Mouse (Mus musculus): ENCODE measurements around the gene Trp63.

Gene Trp63

GRCm38 (mm10) chr16:25779964-25780363, 96.4 kb downstream of the Trp63 start:
- no peak for DNase-seq (ENCODE audit: low spot score)

DNA sequence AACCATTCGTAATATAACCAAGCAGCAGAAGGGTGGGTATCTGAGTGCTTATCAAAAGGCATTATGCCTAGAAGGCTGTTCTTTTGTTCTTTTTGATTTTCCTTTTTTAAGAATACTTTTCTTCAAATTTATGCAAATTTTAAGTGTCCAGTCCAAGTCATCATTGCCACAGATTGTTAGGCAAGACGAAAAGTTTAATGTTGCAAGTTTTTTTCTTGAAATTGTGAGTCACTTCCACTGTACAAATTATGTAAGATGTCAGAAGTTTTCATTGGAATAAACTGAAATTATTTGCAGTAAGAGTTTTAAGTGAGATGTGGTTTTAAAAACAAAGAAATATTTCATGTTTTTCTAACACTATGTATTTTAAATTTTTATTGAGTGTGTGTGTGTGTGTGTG, 100.7 kb downstream of the Trp63 start:
- DNase-seq (ENCODE audit: low spot score) = no peak

DNA sequence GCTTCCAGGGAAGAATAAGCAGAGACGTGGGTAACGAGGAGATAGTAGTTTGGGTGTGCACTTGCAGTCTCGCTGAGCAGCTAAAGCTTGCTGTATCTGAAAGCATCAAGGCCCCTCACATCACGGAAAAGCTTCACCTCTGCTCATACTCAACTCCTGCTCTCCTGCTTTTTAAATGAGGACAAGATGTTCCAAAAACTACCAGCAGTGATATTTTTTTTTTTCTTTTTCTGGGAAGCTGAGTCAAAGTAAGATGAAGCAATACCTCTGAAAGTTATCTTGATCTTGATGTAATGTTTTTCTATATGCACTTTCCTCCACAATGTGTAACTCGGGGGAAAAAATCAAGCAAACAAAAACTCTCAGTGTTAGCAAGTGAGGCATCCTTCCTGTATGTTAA, 102.9 kb downstream of the Trp63 start:
- no peak for DNase-seq (ENCODE audit: low spot score)

DNA sequence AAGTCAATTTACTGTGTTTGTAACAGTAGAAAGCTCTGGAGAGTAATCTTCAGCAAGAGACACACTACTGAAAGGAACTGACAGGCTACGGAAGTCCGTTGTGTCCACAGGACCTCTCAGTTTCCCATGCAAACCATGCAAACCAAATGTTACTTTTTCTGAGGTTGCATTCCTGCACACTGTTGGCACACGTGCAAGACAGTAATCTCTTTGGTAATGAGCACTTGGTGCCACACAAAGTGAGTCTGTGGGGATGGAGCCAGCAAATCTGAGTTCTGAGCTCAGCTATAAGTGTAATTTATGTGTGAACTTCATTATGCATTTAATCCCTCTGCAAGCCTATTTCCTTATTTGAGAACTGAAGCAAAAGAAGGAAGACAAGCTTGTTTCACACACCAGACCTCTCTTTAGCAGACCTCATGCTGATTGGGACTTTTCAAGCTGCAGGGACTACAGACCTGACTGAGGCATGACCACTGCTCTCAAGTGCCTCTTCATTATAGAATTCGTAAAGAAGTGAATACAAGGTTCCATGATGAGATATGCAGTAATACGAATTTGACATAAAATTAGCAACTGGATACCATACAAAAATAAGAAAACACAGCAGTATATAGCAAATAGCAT, 109.2 kb downstream of the Trp63 start:
- DNase-seq (ENCODE audit: low spot score) = no peak

DNA sequence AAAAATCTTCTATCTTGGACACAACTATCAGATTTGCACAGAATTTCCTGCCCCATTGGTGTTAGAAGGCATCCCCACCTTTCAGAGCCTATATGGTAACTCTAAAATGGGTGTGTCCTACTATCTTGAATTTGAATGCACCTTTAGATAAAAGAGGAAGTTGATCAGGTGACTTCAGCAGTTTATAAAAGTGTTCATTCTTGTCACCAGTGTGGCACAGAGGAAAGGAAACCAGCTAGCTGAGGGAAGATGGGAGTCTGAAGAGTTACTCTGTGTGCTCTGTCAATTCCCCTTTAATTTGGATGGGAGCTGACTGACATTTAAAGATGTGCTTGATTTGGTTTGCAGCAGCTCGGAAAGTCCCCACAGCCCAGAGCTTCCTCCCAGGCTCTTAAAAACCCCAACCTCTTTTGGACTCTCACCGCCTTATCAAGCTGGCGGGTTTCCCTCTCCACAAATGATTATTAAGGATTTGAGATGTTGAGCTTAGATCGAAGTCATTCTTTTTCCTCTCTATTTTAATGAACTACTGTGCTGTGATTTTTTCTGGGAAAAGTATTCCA, 114.2 kb downstream of the Trp63 start:
- no peak for DNase-seq (ENCODE audit: low spot score)

DNA sequence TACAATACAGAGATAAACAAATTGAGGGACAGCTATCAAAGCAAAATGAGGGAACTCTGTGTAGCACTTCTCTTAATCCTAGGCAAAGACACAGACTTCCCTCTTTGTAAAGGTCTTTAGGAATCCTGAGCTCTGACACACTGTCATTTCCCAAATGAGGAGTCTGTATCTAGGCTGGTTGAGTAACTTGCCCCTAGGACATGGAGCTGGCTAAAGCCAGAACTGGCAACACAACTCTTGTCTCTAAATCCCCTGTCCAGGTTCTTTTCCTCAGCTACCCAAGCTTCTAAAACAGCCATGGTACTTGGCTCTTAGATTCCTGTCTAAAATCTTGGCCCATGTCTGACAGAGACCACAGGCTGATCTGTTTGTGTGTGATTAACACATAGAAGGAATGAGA, 116.1 kb downstream of the Trp63 start:
- no peak for DNase-seq (ENCODE audit: low spot score)

DNA sequence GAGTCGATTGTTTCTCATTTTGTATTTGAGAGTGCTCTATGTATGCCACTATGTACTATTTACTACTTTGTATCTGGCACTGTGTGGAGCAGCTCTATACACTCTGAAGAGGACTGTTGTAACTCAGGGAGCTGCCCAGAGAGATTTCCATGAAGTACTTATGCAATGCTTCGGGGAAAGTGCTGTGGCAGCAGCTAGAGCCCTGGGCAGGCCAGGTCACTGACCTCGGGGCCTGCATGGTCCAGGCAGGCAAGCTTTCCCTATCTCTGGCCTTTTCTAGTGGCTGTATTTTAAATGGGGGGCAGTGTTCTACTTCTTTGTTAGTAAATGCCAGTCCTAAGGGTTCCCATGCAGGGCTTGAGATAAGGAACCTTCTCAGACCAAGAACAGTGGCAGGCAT, 121.4 kb downstream of the Trp63 start:
- no peak for DNase-seq (ENCODE audit: low spot score)

DNA sequence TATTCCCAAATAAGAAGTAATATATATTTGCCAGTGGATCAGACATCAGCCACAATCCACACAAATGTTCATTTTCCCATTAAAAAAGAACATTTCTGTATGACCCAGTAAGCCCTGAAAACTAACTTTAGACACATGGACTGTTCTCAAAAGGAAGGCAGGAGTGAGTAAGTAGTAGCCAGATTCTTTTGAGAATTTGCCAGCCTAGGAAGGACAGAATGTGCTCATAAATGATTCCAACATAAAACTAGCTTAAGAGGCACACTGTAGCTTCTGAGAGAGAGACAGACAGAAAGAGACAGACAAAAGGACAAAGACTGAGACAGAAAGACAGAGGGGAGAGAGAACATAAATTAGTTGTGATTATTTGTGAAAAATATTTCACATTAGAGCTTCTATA, 123.6 kb downstream of the Trp63 start:
- DNase-seq (ENCODE audit: low spot score) = no peak

GRCm38 (mm10) chr16:25817753-25818624, 134.4 kb downstream of the Trp63 start:
- no peak for DNase-seq (ENCODE audit: low spot score)

DNA sequence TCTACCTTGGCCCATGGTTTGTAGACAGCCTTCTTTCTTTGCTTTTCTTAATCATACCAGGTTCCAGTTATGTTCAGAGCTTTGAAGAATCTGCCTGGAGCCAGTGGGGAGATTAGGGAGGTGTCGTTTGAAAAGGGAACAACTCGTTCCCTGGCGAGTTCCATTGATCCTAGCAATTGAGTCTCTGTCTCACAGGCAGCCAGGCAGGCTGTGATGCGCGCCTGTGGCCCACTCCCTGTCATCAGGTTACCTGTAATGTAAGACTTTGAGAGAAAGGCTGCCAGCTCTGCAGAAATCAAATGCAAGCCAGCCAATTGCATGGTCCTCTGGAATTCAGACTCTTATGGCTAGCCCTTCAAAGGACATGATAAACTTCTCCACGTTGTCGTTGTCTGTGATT, 142.5 kb downstream of the Trp63 start:
- no peak for DNase-seq (ENCODE audit: low spot score)

GRCm38 (mm10) chr16:25832576-25832975, 149.0 kb downstream of the Trp63 start:
- DNase-seq (ENCODE audit: low spot score) = no peak

GRCm38 (mm10) chr16:25835301-25835700, 151.7 kb downstream of the Trp63 start:
- no peak for DNase-seq (ENCODE audit: low spot score)

DNA sequence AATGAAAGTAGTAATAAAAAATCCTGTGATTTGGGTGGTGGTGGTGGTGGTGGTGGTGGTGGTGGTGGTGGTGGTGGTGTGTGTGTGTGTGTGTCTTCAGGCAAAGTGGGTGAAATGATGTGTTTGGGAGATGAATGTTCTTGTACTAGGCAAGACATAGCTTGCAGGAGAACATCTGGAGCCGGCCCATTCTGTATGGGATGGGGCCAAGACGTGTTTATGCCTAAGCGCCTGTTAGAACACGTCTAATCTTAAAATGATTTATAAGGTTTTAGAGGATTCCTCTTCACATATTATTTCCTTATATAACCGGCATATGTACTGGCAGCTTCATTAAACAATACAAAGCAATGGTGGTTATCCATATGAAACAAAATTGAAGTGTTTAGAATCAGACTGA, 152.2 kb downstream of the Trp63 start:
- no peak for DNase-seq (ENCODE audit: low spot score)

DNA sequence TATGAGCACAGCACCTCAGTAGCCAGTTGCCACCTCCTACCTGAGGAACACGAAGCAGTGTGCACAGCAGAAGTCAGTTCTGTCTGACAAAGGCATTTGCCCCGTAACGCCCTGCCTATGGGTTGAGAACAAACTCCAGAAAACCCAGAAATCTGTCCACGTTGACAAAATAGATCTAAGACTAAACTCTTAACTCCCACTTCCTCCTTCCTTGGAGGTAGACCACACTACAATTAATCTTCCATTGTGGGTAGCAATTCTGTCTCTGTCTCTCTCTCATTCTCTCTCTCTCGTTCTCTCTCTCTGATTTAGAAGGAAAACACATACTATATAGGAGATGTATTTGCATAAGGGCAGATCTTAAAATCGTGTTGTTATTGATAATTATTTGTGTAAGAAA, 159.4 kb downstream of the Trp63 start:
- no peak for DNase-seq (ENCODE audit: low spot score)

DNA sequence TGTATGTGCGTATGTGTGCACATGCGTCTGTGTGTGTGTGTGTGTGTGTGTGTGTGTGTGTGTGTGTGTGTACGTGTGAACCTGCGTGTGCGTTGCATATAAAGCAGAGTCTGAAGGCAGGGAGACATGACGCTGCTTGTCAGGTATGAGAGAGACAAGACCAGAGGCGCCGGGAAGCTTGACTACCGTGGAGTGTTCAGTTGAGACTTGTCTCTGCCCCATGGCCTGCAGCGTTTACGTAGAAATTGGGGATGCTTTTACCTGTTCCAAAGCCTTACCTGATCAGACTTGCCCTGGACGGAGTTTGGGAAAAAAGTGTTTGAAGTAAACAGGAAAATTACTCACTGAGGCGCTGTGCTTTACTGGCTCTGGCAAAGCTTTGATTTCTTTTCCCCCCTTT, 160.1 kb downstream of the Trp63 start:
- peak; percentile 49 for DNase-seq (ENCODE audit: low spot score)

- no peak for DNase-seq (ENCODE audit: low spot score)
These were observed 163.0 kb downstream of the Trp63 start for GRCm38 (mm10) chr16:25846611-25847010.

DNA sequence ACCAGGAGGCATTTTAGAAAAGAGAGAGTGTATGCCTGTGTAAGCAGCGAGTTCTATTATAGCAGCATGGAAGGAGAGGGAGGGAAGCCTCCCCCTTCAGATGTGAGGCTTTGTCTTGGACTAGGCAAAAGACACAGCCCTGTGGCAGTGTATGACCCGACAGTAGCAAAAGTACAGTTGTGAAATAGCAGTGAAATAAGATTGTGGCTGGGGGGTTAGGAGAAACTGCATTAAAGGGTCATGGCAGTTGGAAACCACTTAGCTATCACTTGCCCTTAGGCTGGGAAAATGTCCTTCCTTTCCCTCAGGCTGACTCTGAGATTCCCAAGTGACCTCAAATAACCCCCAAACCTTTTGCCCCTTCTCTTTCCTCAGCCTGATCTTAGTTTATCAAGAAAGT, 164.9 kb downstream of the Trp63 start:
- DNase-seq (ENCODE audit: low spot score) = no peak

GRCm38 (mm10) chr16:25849593-25850464, 166.3 kb downstream of the Trp63 start:
- no peak for DNase-seq (ENCODE audit: low spot score)

DNA sequence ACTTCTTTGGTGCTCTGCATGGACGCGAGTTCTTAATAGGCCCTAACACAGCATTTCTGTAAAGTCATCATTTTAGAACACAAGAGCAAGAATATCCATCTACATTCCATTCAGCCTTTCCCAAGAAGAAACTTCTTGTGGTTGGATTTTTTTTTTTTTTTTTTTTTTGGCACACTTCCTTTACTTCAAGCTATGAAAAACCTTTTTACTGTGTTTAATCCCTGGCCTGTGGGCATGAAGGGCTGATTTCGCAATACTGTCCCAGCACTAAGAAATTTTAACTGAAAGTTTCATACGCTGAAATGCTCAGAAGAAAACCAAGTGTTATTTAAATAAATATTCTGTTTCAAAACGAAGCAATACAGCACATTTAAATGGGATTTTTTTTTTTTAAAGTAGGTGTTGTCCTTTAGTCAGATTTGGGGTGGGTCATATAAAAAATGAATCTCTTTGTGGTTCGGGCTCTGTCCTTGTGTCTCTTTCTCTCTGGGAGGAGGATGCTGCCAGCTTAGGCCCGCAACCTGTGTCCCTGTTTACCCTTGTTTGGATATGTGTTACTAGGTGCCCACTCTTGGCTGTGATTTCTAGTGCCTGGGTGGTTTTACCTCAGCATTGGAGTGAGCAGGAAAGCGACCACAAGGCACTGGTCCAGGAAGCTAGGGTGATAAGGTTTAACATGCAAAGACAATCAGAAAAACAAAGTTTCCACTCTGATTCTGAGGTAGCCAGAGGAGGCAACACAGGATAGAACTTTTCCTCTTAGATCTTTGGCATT, 177.4 kb downstream of the Trp63 start:
- DNase-seq (ENCODE audit: low spot score) = no peak

- no peak for DNase-seq (ENCODE audit: low spot score)
These were observed 181.7 kb downstream of the Trp63 start for GRCm38 (mm10) chr16:25865096-25865869.

DNA sequence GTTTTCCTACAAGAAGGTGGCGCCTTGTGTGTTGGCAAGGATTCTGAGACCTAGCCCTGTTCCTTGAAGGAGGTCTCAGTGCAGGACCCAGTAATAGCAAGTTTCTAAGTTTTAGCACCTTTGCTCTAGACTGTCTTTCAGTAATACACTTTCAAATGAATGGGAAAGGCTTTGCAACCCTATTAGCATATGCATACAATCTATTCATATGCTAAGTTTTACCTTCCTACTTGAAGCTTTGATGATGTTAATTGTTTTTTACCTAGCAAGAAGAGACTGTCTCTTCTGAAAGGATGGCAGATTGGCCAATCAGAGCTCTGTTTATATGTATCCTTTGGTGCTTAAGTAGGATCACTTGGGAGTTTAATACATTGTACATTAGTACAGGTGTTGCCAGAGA, 187.9 kb downstream of the Trp63 start:
- DNase-seq (ENCODE audit: low spot score) = no peak

Data from urinary bladder, postnatal 25 days (tissue).